Mouse (Mus musculus): Measurements from ENCODE around the gene Pja2. TPM values are rescaled to one million over a fixed set of nuclear protein-coding genes. Genes with fewer than 3 reads are reported as not detected.

The Pja2 gene
- polyA plus RNA-seq, 1 experiment from 2014 or later, result 219 TPM

Small RNAs within 50 kb of the gene (microRNA-seq; reads per million reads assigned to microRNA genes)
- gene Gm24194, result not detected
